Comparison of ENCODE assay signal across 18 mouse cellular contexts in genomic region chr8:98518459-98518858, GRCm38 (mm10).
"Had no signal": no experiment of that assay in that cellular context is flagged by ENCODE, and none has a peak within 500 bp of the region (broad histone marks: within the 10 kb centered on the region; RNA-seq: fewer than 3 reads in every experiment).

No protein-coding gene starts in this region.

- H3K4me2 ChIP-seq: limb, embryonic 12.5 days; limb, embryonic 15.5 days; liver, embryonic 11.5 days; lung, embryonic 14.5 days; midbrain, embryonic 15.5 days; stomach, embryonic 15.5 days had no signal

- H3K4me1 ChIP-seq: limb, embryonic 12.5 days; limb, embryonic 15.5 days; megakaryocyte, embryonic 14.5 days; midbrain, embryonic 15.5 days; stomach, embryonic 15.5 days had no signal

- ATAC-seq: liver, postnatal 0 days; lung, postnatal 0 days; midbrain, embryonic 15.5 days had no signal

- H3K4me3 ChIP-seq: limb, embryonic 12.5 days; limb, embryonic 15.5 days; megakaryocyte, embryonic 14.5 days; midbrain, embryonic 10.5 days; midbrain, embryonic 15.5 days; stomach, embryonic 15.5 days had no signal

- H3K36me3 ChIP-seq: limb, embryonic 12.5 days; limb, embryonic 15.5 days; midbrain, embryonic 10.5 days; midbrain, embryonic 15.5 days; stomach, embryonic 15.5 days had no signal

- H3K9me3 ChIP-seq: limb, embryonic 12.5 days; limb, embryonic 15.5 days; megakaryocyte, embryonic 14.5 days; midbrain, embryonic 10.5 days; midbrain, embryonic 15.5 days; stomach, embryonic 15.5 days had no signal

- H3K27me3 ChIP-seq: limb, embryonic 12.5 days; limb, embryonic 15.5 days; megakaryocyte, embryonic 14.5 days; midbrain, embryonic 15.5 days; stomach, embryonic 15.5 days had no signal

- DNase-seq: kidney, adult 9 months; kidney, postnatal 14 days; kidney, postnatal 4 days; left cerebral cortex, postnatal 4 days; liver, postnatal 0 days; lung, embryonic 14.5 days; right cerebral cortex, postnatal 25 days; spleen, adult 18-20 months; thymus, postnatal 25 days had no signal

- H3K27ac ChIP-seq: limb, embryonic 12.5 days; limb, embryonic 15.5 days; liver, embryonic 14.5 days; midbrain, embryonic 10.5 days; midbrain, embryonic 15.5 days; stomach, embryonic 15.5 days had no signal

- H3K9ac ChIP-seq: limb, embryonic 12.5 days; limb, embryonic 15.5 days; liver, embryonic 14.5 days; liver, postnatal 0 days; lung, embryonic 14.5 days; midbrain, embryonic 15.5 days; stomach, embryonic 15.5 days had no signal
